8 mouse cellular contexts compared by ENCODE assay signal in genomic region chr9:21181421-21182220, GRCm38 (mm10). TPM values are rescaled to one million over a fixed set of nuclear protein-coding genes. Genes with fewer than 3 reads are reported as not detected.
DNase-seq lines count a peak whose midpoint lies in the region; ATAC-seq lines count a peak whose summit lies in the region.

No protein-coding gene starts in this region.

- peaks cover 31% of the 10 kb centered on the region for H3K27me3 ChIP-seq in embryonic facial prominence, embryonic 12.5 days
- H3K27me3 ChIP-seq in liver, embryonic 11.5 days (replicated peaks; ENCODE audit: control insufficient read depth, insufficient read depth, low read length), result no peaks in the 10 kb centered on the region
- H3K27me3 ChIP-seq in neural tube, embryonic 12.5 days (replicated peaks), result peaks cover 41% of the 10 kb centered on the region

- H3K9me3 ChIP-seq in embryonic facial prominence, embryonic 12.5 days, result no peaks in the 10 kb centered on the region
- H3K9me3 ChIP-seq in liver, embryonic 11.5 days (ENCODE audit: control insufficient read depth, low read length), result no peaks in the 10 kb centered on the region
- H3K9me3 ChIP-seq in neural tube, embryonic 12.5 days, result no peaks in the 10 kb centered on the region

- ATAC-seq in embryonic facial prominence, embryonic 12.5 days (ENCODE audit: insufficient number of reproducible peaks, insufficient read depth, low FRiP score, low TSS enrichment), result no peak
- peak; percentile 45 for ATAC-seq in liver, embryonic 11.5 days (replicated peaks; ENCODE audit: low FRiP score)
- ATAC-seq in neural tube, embryonic 12.5 days (ENCODE audit: low FRiP score, low read depth), result no peak

- H3K9ac ChIP-seq in embryonic facial prominence, embryonic 12.5 days, result peak overlapping the region; percentile 24; the same call in 1 of the 2 replicates
- H3K9ac ChIP-seq in liver, embryonic 11.5 days (ENCODE audit: low read depth, low read length), result peak overlapping the region; percentile 79
- no peak overlapping the region for H3K9ac ChIP-seq in neural tube, embryonic 12.5 days

- H3K4me3 ChIP-seq in embryonic facial prominence, embryonic 12.5 days, result peak overlapping the region; percentile 28
- H3K4me3 ChIP-seq in liver, embryonic 11.5 days (ENCODE audit: low read depth, low read length), result peak overlapping the region; percentile 63
- peak overlapping the region; percentile 17 for H3K4me3 ChIP-seq in neural tube, embryonic 12.5 days

- peak overlapping the region; percentile 50 for H3K4me2 ChIP-seq in embryonic facial prominence, embryonic 12.5 days (replicated peaks)
- H3K4me2 ChIP-seq in liver, embryonic 11.5 days, result peak overlapping the region; percentile 75
- H3K4me2 ChIP-seq in neural tube, embryonic 12.5 days (replicated peaks), result peak overlapping the region; percentile 49

- H3K27ac ChIP-seq in embryonic facial prominence, embryonic 12.5 days, result no peak overlapping the region
- H3K27ac ChIP-seq in liver, embryonic 11.5 days (ENCODE audit: low read depth, low read length), result peak overlapping the region; percentile 72
- H3K27ac ChIP-seq in neural tube, embryonic 12.5 days, result no peak overlapping the region

- WGBS in embryonic facial prominence, embryonic 12.5 days, result 8% methylated on average over 48 of the region's 48 CpGs
- 3% methylated on average over 47 of the region's 48 CpGs for WGBS in liver, embryonic 11.5 days
- WGBS in neural tube, embryonic 12.5 days, result 8% methylated on average over 48 of the region's 48 CpGs

- H3K4me1 ChIP-seq in embryonic facial prominence, embryonic 12.5 days, result peaks cover 14% of the 10 kb centered on the region; the same call in 1 of the 2 replicates
- H3K4me1 ChIP-seq in liver, embryonic 11.5 days (replicated peaks; ENCODE audit: control insufficient read depth, insufficient read depth, low read length), result peaks cover 40% of the 10 kb centered on the region
- H3K4me1 ChIP-seq in neural tube, embryonic 12.5 days, result peaks cover 3% of the 10 kb centered on the region; the same call in 1 of the 2 replicates

- DNase-seq in thymus, postnatal 0 days (ENCODE audit: low spot score), result peak; percentile 34
- no peak for DNase-seq in thymus, postnatal 25 days
- peak; percentile 60 for DNase-seq in heart, postnatal 4 days
- no peak for DNase-seq in liver, embryonic 11.5 days (ENCODE audit: low spot score)
- DNase-seq in adipocyte (ENCODE audit: low spot score), result no peak
- no peak for DNase-seq in c-Kit-positive CD71-positive TER-119-positive erythroid progenitor cells, embryonic 14.5 days (ENCODE audit: low spot score)

- no peaks in the 10 kb centered on the region for H3K36me3 ChIP-seq in embryonic facial prominence, embryonic 12.5 days
- no peaks in the 10 kb centered on the region for H3K36me3 ChIP-seq in liver, embryonic 11.5 days (ENCODE audit: control insufficient read depth, insufficient read depth, low read length)
- H3K36me3 ChIP-seq in neural tube, embryonic 12.5 days, result no peaks in the 10 kb centered on the region

RNA-seq across cellular contexts. Expression of gene Pde4a, which starts 16.1 kb away (rescaled TPM):
- 0.95 and 1.0 TPM in 2 replicates for polyA plus RNA-seq in thymus, postnatal 0 days (2015; fragmentation: Nextera tagmentation; extraction: Ambion mirVana)
- polyA plus RNA-seq in embryonic facial prominence, embryonic 12.5 days (2016; fragmentation: Nextera tagmentation; extraction: Ambion mirVana), result 5.6 and 7.2 TPM in 2 replicates
- total RNA-seq in heart, postnatal 4 days (2021), result 10 to 100 TPM; 18.7 to 21.1 TPM
- 5.3 and 5.4 TPM in 2 replicates for polyA plus RNA-seq in liver, embryonic 11.5 days (2014; fragmentation: Nextera tagmentation; extraction: Ambion mirVana)
- polyA plus RNA-seq in neural tube, embryonic 12.5 days (2016; fragmentation: Nextera tagmentation; extraction: Ambion mirVana), result 12.3 and 14.7 TPM in 2 replicates

RNA-seq across cellular contexts. Expression of gene Cdc37, which starts 31.8 kb away (rescaled TPM):
- 281 and 307 TPM in 2 replicates for polyA plus RNA-seq in thymus, postnatal 0 days (2015; fragmentation: Nextera tagmentation; extraction: Ambion mirVana)
- polyA plus RNA-seq in embryonic facial prominence, embryonic 12.5 days (2016; fragmentation: Nextera tagmentation; extraction: Ambion mirVana), result 335 and 342 TPM in 2 replicates
- total RNA-seq in heart, postnatal 4 days (2021), result 100 to 1,000 TPM; 145 to 158 TPM
- polyA plus RNA-seq in liver, embryonic 11.5 days (2014; fragmentation: Nextera tagmentation; extraction: Ambion mirVana), result 334 and 347 TPM in 2 replicates
- polyA plus RNA-seq in neural tube, embryonic 12.5 days (2016; fragmentation: Nextera tagmentation; extraction: Ambion mirVana), result 271 and 293 TPM in 2 replicates

RNA-seq across cellular contexts. Expression of gene Tyk2, which starts 50.6 kb away (rescaled TPM):
- polyA plus RNA-seq in thymus, postnatal 0 days (2015; fragmentation: Nextera tagmentation; extraction: Ambion mirVana), result 13.8 and 14.0 TPM in 2 replicates
- polyA plus RNA-seq in embryonic facial prominence, embryonic 12.5 days (2016; fragmentation: Nextera tagmentation; extraction: Ambion mirVana), result 13.9 and 17.4 TPM in 2 replicates
- 1 to 10 TPM; 7.7 to 8.2 TPM for total RNA-seq in heart, postnatal 4 days (2021)
- polyA plus RNA-seq in liver, embryonic 11.5 days (2014; fragmentation: Nextera tagmentation; extraction: Ambion mirVana), result 11.5 and 13.8 TPM in 2 replicates
- polyA plus RNA-seq in neural tube, embryonic 12.5 days (2016; fragmentation: Nextera tagmentation; extraction: Ambion mirVana), result 14.1 and 15.2 TPM in 2 replicates

RNA-seq across cellular contexts. Expression of gene Keap1, which starts 57.5 kb away (rescaled TPM):
- polyA plus RNA-seq in thymus, postnatal 0 days (2015; fragmentation: Nextera tagmentation; extraction: Ambion mirVana), result 61.2 and 64.2 TPM in 2 replicates
- polyA plus RNA-seq in embryonic facial prominence, embryonic 12.5 days (2016; fragmentation: Nextera tagmentation; extraction: Ambion mirVana), result 61.3 and 68.7 TPM in 2 replicates
- 10 to 100 TPM; 33.7 to 37.7 TPM for total RNA-seq in heart, postnatal 4 days (2021)
- 43.8 and 45.1 TPM in 2 replicates for polyA plus RNA-seq in liver, embryonic 11.5 days (2014; fragmentation: Nextera tagmentation; extraction: Ambion mirVana)
- 53.9 and 55.1 TPM in 2 replicates for polyA plus RNA-seq in neural tube, embryonic 12.5 days (2016; fragmentation: Nextera tagmentation; extraction: Ambion mirVana)

Comparison
In these comparisons a context has a peak if more than half of its experiments do, and no peak if none do; other contexts are left out.
1. DNase-seq: peak in thymus, postnatal 0 days (single experiment) and heart, postnatal 4 days (single experiment); none in thymus, postnatal 25 days (single experiment), liver, embryonic 11.5 days (single experiment), adipocyte (single experiment) and c-Kit-positive CD71-positive TER-119-positive erythroid progenitor cells, embryonic 14.5 days (single experiment).
2. Peak in every context shown above with its lines, with median percentiles within 50 percentile points of each other: H3K4me2 ChIP-seq and H3K4me3 ChIP-seq.